Mouse (Mus musculus): Measurements from ENCODE around the gene Ildr2.

GRCm38 (mm10) chr1:166205159-166205558, 48.8 kb upstream of the Ildr2 start:
- TF ChIP-seq POLR2A (IDR thresholded peaks at IDR 0.05; ENCODE audit: insufficient read depth, low read depth, low read length) (no peak), CTCF (IDR thresholded peaks at IDR 0.05; ENCODE audit: insufficient read depth, low read depth, low read length) (no peak)

Measured in olfactory bulb, adult 2 months (tissue).